Mouse (Mus musculus) telencephalon, adult 2 months (tissue): ENCODE results near the gene Nell1.

Experiments used
- DNase-seq: peaks from one replicate; pipeline ENCODE4 v3.0.0-alpha.2; 2011; ENCODE audit warnings: low read depth, low spot score

Nell1 gene

GRCm38 (mm10) chr7:50050144-50050543, 75.5 kb downstream of the Nell1 start:
- no peak for DNase-seq

DNA sequence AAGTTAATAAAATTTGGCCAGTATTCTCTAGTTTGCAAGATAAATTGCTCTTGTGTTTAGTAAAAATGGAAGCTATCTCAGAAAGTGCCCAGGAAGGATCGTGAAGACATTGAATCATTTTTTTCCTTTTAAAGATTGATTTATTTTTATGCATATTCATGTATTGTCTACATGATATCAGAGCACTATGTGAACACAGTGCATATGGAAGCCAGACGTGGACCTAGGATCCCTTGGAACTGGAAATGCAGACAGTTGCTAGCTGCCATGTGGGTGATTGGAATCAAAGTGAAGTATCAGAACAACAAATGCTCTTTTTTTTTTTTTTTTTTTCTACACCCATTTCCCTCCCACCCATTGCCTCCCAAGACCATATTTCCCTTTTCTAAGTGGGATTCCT, 79.0 kb downstream of the Nell1 start:
- no peak for DNase-seq

GRCm38 (mm10) chr7:50094461-50094860, 119.8 kb downstream of the Nell1 start:
- DNase-seq: peak; percentile 59

- no peak for DNase-seq
Measured at GRCm38 (mm10) chr7:50105612-50106321, 131.1 kb downstream of the Nell1 start.

- DNase-seq: no peak
Measured at GRCm38 (mm10) chr7:50107261-50107660, 132.6 kb downstream of the Nell1 start.

DNA sequence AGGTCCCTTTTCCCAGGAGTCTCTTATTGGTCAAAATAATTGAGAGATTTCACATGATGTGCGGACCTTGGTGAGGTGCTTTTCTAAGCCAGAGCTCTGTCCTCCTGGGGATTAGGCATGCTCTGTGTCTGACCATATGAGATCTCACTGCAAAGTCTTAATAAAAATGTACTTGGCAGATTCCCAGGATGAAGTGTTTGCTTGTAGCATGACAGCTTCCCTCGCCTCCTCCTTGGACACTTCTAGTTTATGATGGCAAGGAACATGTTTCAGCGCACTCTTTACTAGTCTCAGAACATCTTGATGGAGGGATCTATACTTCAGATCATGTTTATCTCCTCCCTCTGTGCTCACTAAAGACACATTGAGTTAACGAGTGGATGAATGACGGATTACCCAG, 143.7 kb downstream of the Nell1 start:
- DNase-seq: no peak

DNA sequence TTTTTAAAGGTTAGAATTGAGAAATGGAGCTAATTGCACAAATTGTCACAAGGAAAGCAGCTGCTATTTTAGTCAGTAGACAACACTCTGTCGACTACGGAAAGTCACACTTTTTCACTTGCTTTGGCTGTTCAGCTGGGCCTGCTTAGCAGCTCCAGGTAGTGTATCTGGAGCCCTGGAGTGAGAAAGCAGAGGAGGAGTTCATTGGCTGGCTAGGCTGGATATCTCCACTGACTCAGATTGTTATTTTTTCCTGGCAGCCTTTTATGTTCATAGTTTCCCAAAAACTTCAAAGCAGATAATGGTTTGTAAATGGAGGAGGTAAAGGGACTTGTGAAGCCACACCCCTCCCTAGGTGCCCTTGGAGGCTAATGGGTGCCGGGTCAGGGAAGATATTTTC, 163.0 kb downstream of the Nell1 start:
- peak; percentile 34 for DNase-seq

DNA sequence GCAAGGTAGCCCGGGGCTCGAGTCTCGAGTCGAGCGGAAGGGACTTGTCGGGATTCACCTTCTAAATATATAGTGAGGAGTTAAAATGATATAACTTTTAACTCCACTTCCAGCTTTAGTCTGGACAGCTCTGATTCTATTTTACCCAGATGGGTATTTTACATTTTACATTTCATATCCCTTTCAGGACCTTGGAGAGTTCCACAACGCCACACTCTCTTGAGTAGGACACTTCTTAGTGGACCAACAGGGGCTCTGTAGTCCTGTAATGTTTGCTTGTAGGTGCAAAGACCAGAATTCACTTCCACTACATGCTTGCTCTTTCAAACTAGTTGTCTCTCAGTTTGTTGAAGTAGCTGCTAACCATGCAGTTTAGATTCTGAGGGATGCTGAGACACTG, 174.7 kb downstream of the Nell1 start:
- no peak for DNase-seq

- no peak for DNase-seq
Measured at GRCm38 (mm10) chr7:50150838-50151237, 176.2 kb downstream of the Nell1 start.

GRCm38 (mm10) chr7:50153618-50154017, 179.0 kb downstream of the Nell1 start:
- DNase-seq: peak; percentile 22

- peak; percentile 68 for DNase-seq
Measured at GRCm38 (mm10) chr7:50162602-50163001, 187.9 kb downstream of the Nell1 start.

DNA sequence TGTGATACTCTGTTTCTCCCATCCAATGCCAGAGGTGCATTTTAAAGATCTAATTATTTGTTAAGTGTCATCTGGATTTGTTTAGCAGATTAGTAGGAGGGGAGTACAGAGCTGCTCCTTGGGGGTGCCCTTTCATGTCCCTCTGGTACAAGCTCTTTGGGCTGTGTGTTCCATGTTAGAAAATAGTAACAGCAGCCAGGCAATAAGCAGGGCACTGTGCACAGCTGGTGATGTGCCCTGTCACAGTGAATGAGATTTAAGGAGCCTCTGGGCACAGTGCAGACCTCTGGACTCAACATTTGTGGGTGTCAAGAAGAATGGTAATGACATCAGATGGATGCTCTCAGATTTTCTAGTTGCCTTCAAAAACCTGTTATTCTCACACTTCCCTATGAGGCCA, 194.1 kb downstream of the Nell1 start:
- no peak for DNase-seq

DNA sequence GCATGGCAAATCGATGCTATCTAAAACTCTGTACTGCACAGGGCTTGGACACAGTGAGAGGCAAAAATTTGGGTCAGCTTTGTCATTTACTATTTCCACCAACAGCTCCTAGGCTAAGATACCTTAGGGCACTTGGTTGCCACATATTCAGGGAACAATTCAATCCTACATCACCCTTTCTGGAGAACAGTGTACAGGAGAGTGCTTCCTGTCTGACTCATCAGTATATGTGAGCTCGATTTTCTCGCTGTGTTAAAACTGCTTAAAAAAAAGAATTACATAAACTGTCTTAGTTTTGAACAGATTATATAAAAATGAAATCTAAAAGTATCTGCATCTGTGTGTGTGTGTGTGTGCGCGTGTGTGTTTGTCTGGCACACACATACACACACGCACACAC, 211.6 kb downstream of the Nell1 start:
- DNase-seq: peak; percentile 50

DNA sequence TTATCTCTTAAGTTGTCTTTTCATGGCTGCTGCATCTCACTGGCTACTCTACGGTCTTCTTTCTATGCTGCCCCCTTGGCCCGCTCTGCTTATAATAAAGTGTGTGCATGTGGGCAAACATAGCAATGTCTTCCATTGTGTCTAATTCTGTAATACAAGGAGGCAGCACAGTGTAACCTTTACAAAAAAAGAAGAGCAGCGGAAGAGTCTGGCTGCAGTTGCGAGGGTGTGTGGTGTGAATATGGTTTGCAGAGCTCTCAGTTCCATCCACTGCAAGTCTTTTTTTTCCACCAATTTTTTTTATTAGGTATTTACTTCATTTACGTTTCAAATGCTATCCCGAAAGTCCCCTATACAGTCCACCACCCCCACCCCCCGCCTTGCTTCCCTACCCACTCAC, 219.3 kb downstream of the Nell1 start:
- no peak for DNase-seq

DNA sequence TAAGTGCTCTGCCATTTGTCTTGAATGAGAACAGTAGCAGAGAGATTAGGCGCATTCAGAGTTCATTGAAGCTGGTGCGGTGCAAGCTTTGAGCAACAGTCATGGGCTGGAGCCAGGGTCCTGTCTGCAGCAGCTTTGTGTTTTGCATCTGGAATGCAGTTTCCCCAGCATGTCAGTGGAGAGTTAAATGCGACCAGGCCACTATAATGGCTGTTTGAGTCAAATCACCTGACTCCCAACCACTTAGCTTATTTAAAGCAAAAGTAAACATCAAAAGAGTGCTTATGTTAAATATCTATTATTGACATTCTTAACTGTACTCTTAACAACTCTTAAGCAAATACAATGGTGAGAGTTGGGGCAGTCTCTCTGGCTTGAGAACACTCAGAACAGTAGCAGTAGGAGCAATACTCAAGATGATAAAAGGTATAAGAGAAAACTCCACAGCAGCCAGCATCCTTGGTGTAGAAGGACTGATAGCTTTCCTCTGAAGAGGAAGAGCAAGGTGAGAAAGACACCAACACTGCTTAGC, 220.5 kb downstream of the Nell1 start:
- DNase-seq: no peak

- DNase-seq: peak; percentile 77
Measured at GRCm38 (mm10) chr7:50205268-50205667, 230.6 kb downstream of the Nell1 start.

DNA sequence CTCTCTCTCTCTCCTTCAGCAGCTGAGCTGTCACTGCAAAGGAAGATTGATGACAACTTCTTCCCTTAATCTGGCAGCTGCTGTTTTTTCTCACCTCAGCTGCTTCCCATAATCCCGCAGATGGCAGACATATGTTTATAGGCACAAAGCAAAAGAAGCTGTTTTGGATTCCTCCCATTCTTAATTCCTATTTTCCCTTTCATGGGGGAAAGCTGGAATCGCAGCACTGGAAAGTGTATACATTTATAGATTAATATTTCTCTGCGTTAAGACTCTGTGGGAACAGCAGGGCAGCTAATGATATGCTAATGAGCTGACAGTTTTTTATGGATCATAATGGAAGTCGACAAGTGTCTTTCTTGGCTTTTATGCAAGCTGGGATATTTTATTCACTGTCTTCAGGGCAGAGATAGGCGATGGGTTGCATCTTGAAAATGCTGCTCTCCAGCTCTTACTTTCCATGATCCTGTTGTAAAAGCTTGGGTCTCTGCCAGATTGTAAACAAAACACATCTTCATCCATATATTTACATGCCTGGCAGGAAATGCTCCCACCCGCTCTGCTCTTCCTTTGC, 236.1 kb downstream of the Nell1 start:
- peak; percentile 12 for DNase-seq

DNA sequence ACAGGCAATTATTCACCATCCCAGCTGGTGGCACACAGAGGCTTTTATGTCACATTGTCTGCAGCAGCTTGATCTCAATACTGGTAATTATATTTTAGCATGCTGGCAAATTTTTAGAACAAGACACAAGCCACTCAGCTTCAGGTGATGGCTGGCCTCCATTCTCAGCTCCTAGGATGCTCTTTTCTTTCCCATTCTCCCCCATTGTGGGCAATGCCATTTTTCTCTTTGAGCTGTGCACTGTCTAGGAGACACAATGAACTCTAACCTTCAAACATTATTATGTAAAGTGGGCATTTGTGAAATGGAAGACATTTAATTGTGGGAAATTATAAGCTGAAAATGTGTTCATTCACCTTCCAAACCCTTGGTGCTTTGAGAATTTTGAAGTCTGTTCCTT, 247.2 kb downstream of the Nell1 start:
- DNase-seq: no peak

- peak; percentile 19 for DNase-seq
Measured at GRCm38 (mm10) chr7:50226621-50227020, 252.0 kb downstream of the Nell1 start.

DNA sequence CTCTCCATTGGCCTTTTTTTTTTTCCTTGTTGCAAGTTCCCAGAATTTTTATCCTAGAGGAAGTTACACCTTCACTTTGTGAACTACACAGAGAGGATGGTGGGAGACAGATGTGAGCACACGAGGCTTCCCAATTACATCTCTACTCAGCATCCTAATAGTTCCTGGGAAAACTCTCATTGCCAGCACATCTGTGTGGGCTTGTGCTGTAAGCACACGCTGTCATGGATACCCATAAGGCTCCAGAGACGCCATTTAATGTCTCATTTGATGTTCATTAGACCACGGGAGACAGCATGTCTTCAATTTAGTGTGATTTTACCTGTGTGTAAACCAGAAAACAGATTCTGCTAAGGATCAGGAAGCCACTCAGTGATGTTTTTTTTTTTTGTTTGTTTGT, 253.6 kb downstream of the Nell1 start:
- no peak for DNase-seq

DNA sequence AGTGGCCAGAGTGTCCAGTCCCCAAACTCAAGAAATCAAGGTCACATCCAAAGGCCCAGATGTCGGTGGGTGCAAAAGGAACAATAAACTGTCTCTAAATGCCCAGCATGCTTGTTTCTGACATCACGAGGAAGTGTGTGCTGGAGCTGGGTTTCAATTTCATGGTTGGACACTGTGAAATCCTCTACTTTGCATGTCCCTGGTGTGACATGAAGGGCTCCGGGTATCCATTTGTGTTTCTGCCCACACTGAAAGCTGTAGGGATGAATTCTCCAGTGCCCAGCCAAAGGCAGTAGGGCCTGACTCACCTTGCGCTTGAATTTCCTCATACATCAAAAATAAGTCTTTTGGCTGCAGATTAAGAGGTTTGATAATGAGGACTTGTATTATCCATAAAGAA, 266.5 kb downstream of the Nell1 start:
- DNase-seq: no peak

- peak; percentile 96 for DNase-seq
Measured at GRCm38 (mm10) chr7:50241634-50242273, 267.1 kb downstream of the Nell1 start.

- DNase-seq: peak; percentile 31
Measured at GRCm38 (mm10) chr7:50253166-50253565, 278.5 kb downstream of the Nell1 start.
